Mouse (Mus musculus): ENCODE measurements around the gene U2af2. TPM values are rescaled to one million over a fixed set of nuclear protein-coding genes. Genes with fewer than 3 reads are reported as not detected.
A peak's percentile ranks its signal among the peaks of the same experiment; 100 is the strongest.
"Not testable (repeated sequence)": the region's sequence is repeated elsewhere in the genome, so short reads cannot be mapped to it uniquely, and the experiment has no call there.

The U2af2 gene
- polyA plus RNA-seq, 1 experiment from 2014 or later = 112 TPM

DNA sequence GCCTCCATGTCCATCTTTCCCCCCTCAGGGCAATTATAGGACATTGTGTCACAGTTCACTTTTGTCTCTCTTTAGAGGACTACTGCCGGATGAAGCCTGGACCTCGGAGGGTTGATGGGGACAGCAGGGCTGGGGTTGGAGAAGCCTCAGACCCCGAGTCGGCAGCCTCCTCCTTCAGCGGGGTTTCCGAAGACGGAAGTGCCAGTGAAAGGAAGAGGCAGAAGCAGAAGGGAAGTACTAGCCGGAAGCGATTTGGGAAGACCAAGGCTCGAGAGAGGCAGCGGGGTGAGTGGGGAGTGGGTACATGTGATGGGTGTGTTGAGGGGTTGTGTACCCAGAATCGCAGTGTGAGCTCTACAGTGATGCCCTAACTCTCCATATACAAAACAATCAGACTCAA lies 2.5 kb upstream of the U2af2 start:
- Histone ChIP-seq H3K4me2 (ENCODE audit: low read depth, low read length) (peak overlapping the region; percentile 99; the same call in 1 of the 2 replicates), H3K36me3 (ENCODE audit: control insufficient read depth, insufficient read depth, low read length) (no peaks in the 10 kb centered on the region), H3K9me3 (ENCODE audit: control insufficient read depth, low read length) (no peaks in the 10 kb centered on the region), H3K4me3 (ENCODE audit: low read length) (no peak overlapping the region), H3K27ac (ENCODE audit: low read length) (no peak overlapping the region), H3K4me1 (ENCODE audit: control insufficient read depth, insufficient read depth, low read length) (peaks cover 26% of the 10 kb centered on the region), H3K27me3 (replicated peaks; ENCODE audit: control insufficient read depth, insufficient read depth, low read length) (peaks cover 38% of the 10 kb centered on the region), H3K9ac (ENCODE audit: low read depth, low read length) (0 out of 2 replicates have a peak overlapping the region, but pooled peaks have one; percentile 97)
- 94% methylated on average over 12 of the region's 12 CpGs for WGBS
- no peak for ATAC-seq

DNA sequence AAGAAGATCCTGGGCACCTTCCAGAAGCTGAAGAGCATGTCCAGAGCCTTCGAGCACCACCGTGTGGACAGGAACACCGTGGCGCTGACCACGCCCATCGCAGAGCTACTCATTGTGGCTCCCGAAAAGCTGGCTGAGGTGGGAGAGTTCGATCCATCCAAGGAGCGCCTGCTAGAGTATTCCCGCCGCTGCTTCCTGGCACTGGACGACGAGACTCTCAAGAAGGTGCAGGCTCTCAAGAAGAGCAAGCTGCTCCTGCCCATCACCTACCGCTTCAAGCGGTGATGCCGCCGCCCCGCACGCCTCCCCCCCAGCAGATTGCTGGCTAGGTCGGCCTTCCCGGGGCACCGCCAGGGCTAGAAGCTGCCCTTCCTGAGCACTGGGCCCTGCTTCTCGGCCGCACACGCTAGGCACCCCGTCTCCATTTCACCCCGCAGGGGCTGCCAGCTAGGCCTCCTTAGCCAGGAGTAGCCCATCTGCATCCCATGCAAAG lies 1.7 kb upstream of the U2af2 start:
- Histone ChIP-seq H3K4me3 (ENCODE audit: low read length) (peak overlapping the region; percentile 61), H3K4me1 (ENCODE audit: control insufficient read depth, insufficient read depth, low read length) (peaks cover 30% of the 10 kb centered on the region), H3K9me3 (ENCODE audit: control insufficient read depth, low read length) (no peaks in the 10 kb centered on the region), H3K27ac (ENCODE audit: low read length) (peak overlapping the region; percentile 100), H3K27me3 (replicated peaks; ENCODE audit: control insufficient read depth, insufficient read depth, low read length) (peaks cover 29% of the 10 kb centered on the region), H3K9ac (ENCODE audit: low read depth, low read length) (peak overlapping the region; percentile 97), H3K36me3 (ENCODE audit: control insufficient read depth, insufficient read depth, low read length) (no peaks in the 10 kb centered on the region), H3K4me2 (ENCODE audit: low read depth, low read length) (peak overlapping the region; percentile 99)
- ATAC-seq = peak; percentile 9
- WGBS = 3% methylated on average over 27 of the region's 27 CpGs

GRCm38 (mm10) chr7:5060944-5061773 lies 784 bp upstream of the U2af2 start:
- no peaks in the 10 kb centered on the region for H3K9me3 ChIP-seq (ENCODE audit: control insufficient read depth, low read length)
- H3K4me1 ChIP-seq (ENCODE audit: control insufficient read depth, insufficient read depth, low read length) = peaks cover 39% of the 10 kb centered on the region
- under 1% methylated on average over 60 of the region's 60 CpGs for WGBS
- H3K27ac ChIP-seq (ENCODE audit: low read length) = peak overlapping the region; percentile 100
- H3K4me3 ChIP-seq (ENCODE audit: low read length) = peak overlapping the region; percentile 61
- peak; percentile 91 for ATAC-seq
- H3K36me3 ChIP-seq (ENCODE audit: control insufficient read depth, insufficient read depth, low read length) = peaks cover 3% of the 10 kb centered on the region; the same call in 1 of the 2 replicates
- H3K27me3 ChIP-seq (replicated peaks; ENCODE audit: control insufficient read depth, insufficient read depth, low read length) = peaks cover 20% of the 10 kb centered on the region
- H3K9ac ChIP-seq (ENCODE audit: low read depth, low read length) = peak overlapping the region; percentile 97
- peak overlapping the region; percentile 99 for H3K4me2 ChIP-seq (ENCODE audit: low read depth, low read length)

- peaks cover 42% of the 10 kb centered on the region for H3K4me1 ChIP-seq (ENCODE audit: control insufficient read depth, insufficient read depth, low read length)
- peaks cover 6% of the 10 kb centered on the region; the same call in 1 of the 2 replicates for H3K36me3 ChIP-seq (ENCODE audit: control insufficient read depth, insufficient read depth, low read length)
- H3K27me3 ChIP-seq (replicated peaks; ENCODE audit: control insufficient read depth, insufficient read depth, low read length) = peaks cover 7% of the 10 kb centered on the region; the same call in 1 of the 2 replicates
- H3K4me2 ChIP-seq (ENCODE audit: low read depth, low read length) = peak overlapping the region; percentile 72
- peak overlapping the region; percentile 61 for H3K4me3 ChIP-seq (ENCODE audit: low read length)
- under 1% methylated on average over 49 of the region's 51 CpGs for WGBS
- H3K27ac ChIP-seq (ENCODE audit: low read length) = peak overlapping the region; percentile 100
- no peaks in the 10 kb centered on the region for H3K9me3 ChIP-seq (ENCODE audit: control insufficient read depth, low read length)
- peak overlapping the region; percentile 97 for H3K9ac ChIP-seq (ENCODE audit: low read depth, low read length)
- ATAC-seq = peak; percentile 61
Observed at GRCm38 (mm10) chr7:5062360-5063001, 538 bp downstream of the U2af2 start.

GRCm38 (mm10) chr7:5064886-5065285 lies 2.9 kb downstream of the U2af2 start:
- no peak overlapping the region for H3K4me3 ChIP-seq (ENCODE audit: low read length)
- H3K27me3 ChIP-seq (replicated peaks; ENCODE audit: control insufficient read depth, insufficient read depth, low read length) = no peaks in the 10 kb centered on the region
- H3K9ac ChIP-seq (ENCODE audit: low read depth, low read length) = no peak overlapping the region
- ATAC-seq = no peak
- no peak overlapping the region for H3K4me2 ChIP-seq (ENCODE audit: low read depth, low read length)
- H3K36me3 ChIP-seq (ENCODE audit: control insufficient read depth, insufficient read depth, low read length) = peaks cover 12% of the 10 kb centered on the region
- no peak overlapping the region for H3K27ac ChIP-seq (ENCODE audit: low read length)
- no peaks in the 10 kb centered on the region for H3K9me3 ChIP-seq (ENCODE audit: control insufficient read depth, low read length)
- 94% methylated on average over 6 of the region's 6 CpGs for WGBS
- peaks cover 36% of the 10 kb centered on the region for H3K4me1 ChIP-seq (ENCODE audit: control insufficient read depth, insufficient read depth, low read length)

- no peak overlapping the region for H3K9ac ChIP-seq (ENCODE audit: low read depth, low read length)
- H3K36me3 ChIP-seq (ENCODE audit: control insufficient read depth, insufficient read depth, low read length) = peaks cover 33% of the 10 kb centered on the region
- no peak overlapping the region for H3K4me2 ChIP-seq (ENCODE audit: low read depth, low read length)
- no peaks in the 10 kb centered on the region for H3K27me3 ChIP-seq (replicated peaks; ENCODE audit: control insufficient read depth, insufficient read depth, low read length)
- 57% methylated on average over 1 of the region's 1 CpGs for WGBS
- H3K4me1 ChIP-seq (ENCODE audit: control insufficient read depth, insufficient read depth, low read length) = peaks cover 4% of the 10 kb centered on the region; the same call in 1 of the 2 replicates
- H3K27ac ChIP-seq (ENCODE audit: low read length) = no peak overlapping the region
- no peaks in the 10 kb centered on the region for H3K9me3 ChIP-seq (ENCODE audit: control insufficient read depth, low read length)
- no peak for ATAC-seq
- H3K4me3 ChIP-seq (ENCODE audit: low read length) = no peak overlapping the region
Observed at GRCm38 (mm10) chr7:5073586-5073985, 11.6 kb downstream of the U2af2 start.

- Histone ChIP-seq H3K27ac (ENCODE audit: low read length) (no peak overlapping the region), H3K9ac (ENCODE audit: low read depth, low read length) (no peak overlapping the region), H3K27me3 (replicated peaks; ENCODE audit: control insufficient read depth, insufficient read depth, low read length) (no peaks in the 10 kb centered on the region), H3K4me1 (ENCODE audit: control insufficient read depth, insufficient read depth, low read length) (peaks cover 4% of the 10 kb centered on the region; the same call in 1 of the 2 replicates), H3K4me2 (ENCODE audit: low read depth, low read length) (no peak overlapping the region), H3K9me3 (ENCODE audit: control insufficient read depth, low read length) (no peaks in the 10 kb centered on the region), H3K4me3 (ENCODE audit: low read length) (no peak overlapping the region), H3K36me3 (ENCODE audit: control insufficient read depth, insufficient read depth, low read length) (peaks cover 33% of the 10 kb centered on the region)
- 89% methylated on average over 5 of the region's 5 CpGs for WGBS
- no peak for ATAC-seq
Observed at GRCm38 (mm10) chr7:5074984-5075383, 13.0 kb downstream of the U2af2 start.

DNA sequence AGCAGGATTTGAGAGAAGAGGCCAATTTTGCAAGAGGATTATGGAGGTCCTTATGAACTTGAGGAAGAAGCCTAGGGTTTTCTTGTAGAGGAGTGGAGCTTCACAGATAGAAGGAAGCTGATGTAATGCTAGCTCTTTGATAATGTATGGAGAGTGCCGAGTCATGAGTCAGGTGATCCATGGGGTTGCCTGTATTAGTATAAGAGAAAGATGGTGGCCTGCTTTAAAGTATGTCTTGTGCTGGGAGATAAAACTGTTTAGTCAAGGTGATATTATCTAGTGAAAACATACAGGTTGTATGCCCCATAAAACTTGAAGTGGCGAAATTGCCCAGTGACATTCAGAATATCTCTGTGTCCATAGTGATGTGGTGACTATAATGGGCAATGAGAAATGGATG lies 15.0 kb downstream of the U2af2 start:
- Histone ChIP-seq H3K27ac (ENCODE audit: low read length) (0 out of 2 replicates have a peak overlapping the region, but pooled peaks have one; percentile 41), H3K4me1 (ENCODE audit: control insufficient read depth, insufficient read depth, low read length) (peaks cover 7% of the 10 kb centered on the region; the same call in 1 of the 2 replicates), H3K36me3 (ENCODE audit: control insufficient read depth, insufficient read depth, low read length) (peaks cover 28% of the 10 kb centered on the region), H3K9me3 (ENCODE audit: control insufficient read depth, low read length) (no peaks in the 10 kb centered on the region), H3K4me2 (ENCODE audit: low read depth, low read length) (no peak overlapping the region), H3K27me3 (replicated peaks; ENCODE audit: control insufficient read depth, insufficient read depth, low read length) (no peaks in the 10 kb centered on the region), H3K9ac (ENCODE audit: low read depth, low read length) (no peak overlapping the region), H3K4me3 (ENCODE audit: low read length) (no peak overlapping the region)
- WGBS = 61% methylated on average over 2 of the region's 2 CpGs
- ATAC-seq = no peak

DNA sequence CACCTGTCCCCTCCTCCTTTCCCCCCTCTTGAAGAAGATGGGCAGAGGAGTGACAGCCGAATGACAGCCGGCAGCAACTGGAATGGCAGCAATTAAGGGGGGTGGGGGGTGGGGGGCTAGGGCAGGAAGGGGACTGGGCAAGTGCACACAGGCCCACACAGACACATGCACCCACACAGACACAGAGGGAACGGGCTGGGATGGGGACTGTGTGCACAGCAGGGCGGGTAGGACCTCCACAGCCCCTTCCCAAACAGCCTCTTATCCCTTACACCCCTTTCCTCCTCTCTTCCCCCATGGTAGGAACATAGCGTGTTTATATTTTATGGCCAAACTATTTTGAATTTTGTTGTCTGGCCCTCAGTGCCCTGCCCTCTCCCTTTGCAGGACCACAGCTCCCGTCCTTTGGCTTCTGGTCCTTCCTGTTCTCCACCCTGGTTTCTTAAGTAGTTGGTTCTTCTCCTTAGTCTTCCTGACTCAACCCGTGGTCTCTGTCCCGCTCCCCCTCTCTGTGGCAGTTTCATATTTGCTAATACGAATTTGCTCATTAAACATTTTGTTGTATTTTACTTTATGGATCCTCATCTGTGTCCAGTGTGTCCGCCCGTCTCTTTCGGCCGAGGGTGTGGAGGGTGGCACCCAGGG lies 17.5 kb downstream of the U2af2 start:
- Histone ChIP-seq H3K4me3 (ENCODE audit: low read length) (peak overlapping the region; percentile 100), H3K9ac (ENCODE audit: low read depth, low read length) (peak overlapping the region; percentile 99; the same call in 1 of the 2 replicates), H3K27ac (ENCODE audit: low read length) (peak overlapping the region; percentile 97), H3K36me3 (ENCODE audit: control insufficient read depth, insufficient read depth, low read length) (peaks cover 20% of the 10 kb centered on the region; the same call in 1 of the 2 replicates), H3K4me1 (ENCODE audit: control insufficient read depth, insufficient read depth, low read length) (peaks cover 10% of the 10 kb centered on the region), H3K4me2 (ENCODE audit: low read depth, low read length) (peak overlapping the region; percentile 59)
- 48% methylated on average over 9 of the region's 13 CpGs for WGBS
- ATAC-seq = peak; percentile 8
- H3K9me3 ChIP-seq (ENCODE audit: control insufficient read depth, low read length); H3K27me3 ChIP-seq (replicated peaks; ENCODE audit: control insufficient read depth, insufficient read depth, low read length): not testable (repeated sequence)
